Mouse (Mus musculus): ENCODE data around the gene Lgals9.
A peak's percentile ranks its signal among the peaks of the same experiment; 100 is the strongest.

The Lgals9 gene

DNA sequence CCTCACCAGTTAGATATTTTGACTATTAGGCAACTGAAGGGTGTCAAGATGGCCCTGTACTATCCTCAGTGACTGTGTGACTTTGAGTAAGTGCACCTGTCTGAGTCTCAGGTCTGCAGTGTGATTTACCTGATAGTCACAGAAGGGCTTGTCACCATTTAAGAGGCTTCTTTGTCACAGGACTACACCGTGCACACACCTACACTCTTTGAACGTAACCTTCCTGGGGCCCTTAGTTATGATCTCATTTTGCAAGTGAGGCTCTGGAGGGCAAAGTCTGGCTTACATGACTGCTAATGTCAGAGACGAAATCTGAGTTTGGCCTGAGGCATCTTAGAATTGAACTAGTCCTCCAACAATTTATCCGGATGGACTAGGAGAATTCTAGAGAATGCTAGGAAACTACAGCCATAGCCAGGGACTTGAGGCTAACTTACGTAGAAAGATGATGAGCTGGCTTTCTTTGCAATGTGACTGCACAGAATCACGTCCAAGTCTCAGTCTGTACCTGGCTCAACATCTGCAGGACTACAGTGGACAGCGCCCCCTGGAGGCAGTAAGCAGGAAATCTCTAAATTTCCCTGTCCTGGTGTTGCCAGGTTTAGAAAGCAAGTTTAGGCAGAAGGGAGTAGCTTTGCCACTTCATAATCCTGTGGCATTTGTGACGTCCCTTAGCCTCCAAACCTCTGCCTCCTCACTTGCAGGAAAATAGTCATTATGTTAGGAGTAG lies 61.9 kb downstream of the Lgals9 start:
- peak; percentile 10 to 25 for DNase-seq (ENCODE audit: low spot score in 2 of 2)

DNA sequence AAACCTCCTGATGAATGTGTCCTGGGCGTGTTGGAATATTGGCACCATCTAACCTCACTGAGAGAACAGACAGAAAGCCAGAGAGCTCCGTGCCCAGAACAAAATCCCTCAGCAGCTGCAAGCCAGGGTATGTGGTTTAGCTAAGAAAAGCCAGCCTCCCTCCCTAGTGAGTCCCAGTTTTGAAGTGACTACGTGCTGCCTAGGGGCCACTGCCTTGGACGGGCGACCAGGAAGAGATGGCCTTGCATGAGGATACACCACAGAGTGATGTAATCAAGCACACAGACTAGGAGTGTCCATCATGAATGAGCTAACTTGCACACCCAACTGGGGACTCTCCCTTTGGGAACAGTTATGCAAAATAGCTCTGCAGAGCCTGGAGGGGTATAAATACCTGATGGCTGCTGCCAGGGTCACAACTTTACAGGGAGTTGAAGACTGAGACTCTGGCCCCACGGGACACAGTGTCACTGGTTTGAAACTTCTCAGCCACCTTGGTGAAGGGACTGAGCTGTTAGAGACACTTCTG lies 64.3 kb downstream of the Lgals9 start, which contains the start of gene Nos2:
TSS of gene Nos2 (plus strand) at position 377 of the 529 bp plus-strand sequence.
- no peak for DNase-seq (ENCODE audit: low spot score in 2 of 2)

DNA sequence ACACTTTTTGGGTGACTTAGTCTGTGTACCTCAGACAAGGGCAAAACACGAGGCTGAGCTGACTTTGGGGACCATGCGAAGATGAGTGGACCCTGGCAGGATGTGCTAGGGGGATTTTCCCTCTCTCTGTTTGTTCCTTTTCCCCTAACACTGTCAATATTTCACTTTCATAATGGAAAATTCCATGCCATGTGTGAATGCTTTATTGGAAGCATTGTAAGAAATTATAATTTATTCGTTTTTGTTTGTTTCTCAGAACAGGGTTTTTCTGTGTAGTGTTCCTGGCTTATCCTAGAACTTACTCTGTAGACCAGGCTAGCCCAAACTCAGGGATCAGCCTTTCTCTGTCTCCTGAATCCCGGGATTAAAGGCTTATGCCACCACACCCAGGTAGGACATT lies 65.0 kb downstream of the Lgals9 start:
- no peak for DNase-seq (ENCODE audit: low spot score in 2 of 2)

DNA sequence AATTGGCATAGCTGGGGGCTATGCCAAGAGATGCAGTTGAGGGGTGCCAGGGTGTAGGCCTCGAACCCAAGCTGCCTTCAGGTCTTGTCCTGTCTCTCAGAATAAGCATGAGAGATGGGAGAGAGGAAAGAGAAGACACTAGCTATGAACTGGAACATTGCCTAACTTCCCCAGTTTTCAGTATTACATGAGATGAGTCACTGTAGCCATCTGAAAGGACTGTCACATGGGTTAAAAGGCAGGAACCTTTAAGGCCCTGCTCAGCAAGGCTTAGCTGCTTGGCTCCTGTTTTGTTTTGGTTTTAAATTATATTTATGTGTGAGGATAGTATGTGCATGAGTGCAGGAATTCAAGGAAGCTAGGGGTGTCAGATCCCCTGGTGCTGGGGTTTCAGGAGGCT lies 68.3 kb downstream of the Lgals9 start:
- DNase-seq (ENCODE audit: low spot score in 2 of 2), result no peak

DNA sequence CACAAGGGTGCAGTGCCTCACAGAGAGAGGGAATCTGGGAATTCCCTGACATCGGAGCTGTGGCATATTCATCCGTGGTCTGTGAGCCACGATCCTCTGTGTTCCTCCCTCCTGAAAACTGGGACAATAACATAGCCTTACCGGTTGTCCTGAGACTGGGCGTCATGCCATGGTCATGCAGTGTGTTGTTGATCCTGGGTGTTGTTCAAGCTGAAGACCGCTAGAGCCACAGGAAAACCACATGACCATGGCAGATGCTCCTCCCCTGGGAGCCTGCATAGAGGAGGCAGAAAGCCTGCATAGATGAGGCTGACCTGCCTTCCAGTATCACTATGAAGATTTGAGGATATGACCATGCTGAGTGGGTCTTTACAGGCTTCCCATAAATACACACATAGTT lies 69.3 kb downstream of the Lgals9 start:
- DNase-seq (ENCODE audit: low spot score in 2 of 2), result no peak

Measured in frontal cortex, postnatal 36 days (tissue).